Mouse (Mus musculus): Measurements from ENCODE around the gene Gap43.

- TF ChIP-seq CTCF (IDR thresholded peaks at IDR 0.05; ENCODE audit: low read depth, low read length) (no peak), GATA1 (IDR thresholded peaks at IDR 0.05; ENCODE audit: borderline replicate concordance, low read length) (no peak), GATA2 (IDR thresholded peaks at IDR 0.05; ENCODE audit: borderline replicate concordance, low read depth, low read length) (no peak), TAL1 (conservative IDR thresholded peaks at IDR 0.05; ENCODE audit: low read depth, low read length) (no peak), POLR2AphosphoS5 (IDR thresholded peaks at IDR 0.05; ENCODE audit: insufficient replicate concordance, low read depth, low read length) (no peak)
Observed at GRCm38 (mm10) chr16:42255222-42255621, 85.2 kb downstream of the Gap43 start.
